Mouse (Mus musculus): ENCODE results near the gene Pex5. TPM values are rescaled to one million over a fixed set of nuclear protein-coding genes. Genes with fewer than 3 reads are reported as not detected.

The Pex5 gene
- polyA plus RNA-seq, 1 experiment from 2014 or later: 43.7 TPM

Other genes with a start within 250 kb of the Pex5 start
- gene Vmn2r27, start 183.2 kb downstream of the Pex5 start, polyA plus RNA-seq (2015; fragmentation: Nextera tagmentation; extraction: Ambion mirVana): not detected in 2 replicates
- 0.29 and 0.73 TPM in 2 replicates for gene Cd163, start 110.4 kb downstream of the Pex5 start, polyA plus RNA-seq (2015; fragmentation: Nextera tagmentation; extraction: Ambion mirVana)
- gene Clstn3, start 49.7 kb upstream of the Pex5 start, polyA plus RNA-seq (2015; fragmentation: Nextera tagmentation; extraction: Ambion mirVana): 5.8 and 7.2 TPM in 2 replicates
- gene C1rl, start 78.0 kb upstream of the Pex5 start, polyA plus RNA-seq (2015; fragmentation: Nextera tagmentation; extraction: Ambion mirVana): 0.61 and 0.73 TPM in 2 replicates
- 3.9 and 4.6 TPM in 2 replicates for gene C1ra, start 97.3 kb upstream of the Pex5 start, polyA plus RNA-seq (2015; fragmentation: Nextera tagmentation; extraction: Ambion mirVana)
- gene C1s1, start 127.3 kb upstream of the Pex5 start, polyA plus RNA-seq (2015; fragmentation: Nextera tagmentation; extraction: Ambion mirVana): 5.5 and 6.6 TPM in 2 replicates
- gene C1rb, start 155.2 kb upstream of the Pex5 start, polyA plus RNA-seq (2015; fragmentation: Nextera tagmentation; extraction: Ambion mirVana): not detected in 2 replicates
- 0.14 TPM in 1 of 2 replicates, not detected in the other for gene C1s2, start 221.0 kb upstream of the Pex5 start, polyA plus RNA-seq (2015; fragmentation: Nextera tagmentation; extraction: Ambion mirVana)
- gene Lpcat3, start 248.0 kb upstream of the Pex5 start, polyA plus RNA-seq (2015; fragmentation: Nextera tagmentation; extraction: Ambion mirVana): 46.1 and 55.0 TPM in 2 replicates

Measured in limb, embryonic 15.5 days (tissue).